Mouse (Mus musculus): ENCODE results near the gene Tspear.
"Not testable (repeated sequence)": the region's sequence is repeated elsewhere in the genome, so short reads cannot be mapped to it uniquely, and the experiment has no call there.

DNA sequence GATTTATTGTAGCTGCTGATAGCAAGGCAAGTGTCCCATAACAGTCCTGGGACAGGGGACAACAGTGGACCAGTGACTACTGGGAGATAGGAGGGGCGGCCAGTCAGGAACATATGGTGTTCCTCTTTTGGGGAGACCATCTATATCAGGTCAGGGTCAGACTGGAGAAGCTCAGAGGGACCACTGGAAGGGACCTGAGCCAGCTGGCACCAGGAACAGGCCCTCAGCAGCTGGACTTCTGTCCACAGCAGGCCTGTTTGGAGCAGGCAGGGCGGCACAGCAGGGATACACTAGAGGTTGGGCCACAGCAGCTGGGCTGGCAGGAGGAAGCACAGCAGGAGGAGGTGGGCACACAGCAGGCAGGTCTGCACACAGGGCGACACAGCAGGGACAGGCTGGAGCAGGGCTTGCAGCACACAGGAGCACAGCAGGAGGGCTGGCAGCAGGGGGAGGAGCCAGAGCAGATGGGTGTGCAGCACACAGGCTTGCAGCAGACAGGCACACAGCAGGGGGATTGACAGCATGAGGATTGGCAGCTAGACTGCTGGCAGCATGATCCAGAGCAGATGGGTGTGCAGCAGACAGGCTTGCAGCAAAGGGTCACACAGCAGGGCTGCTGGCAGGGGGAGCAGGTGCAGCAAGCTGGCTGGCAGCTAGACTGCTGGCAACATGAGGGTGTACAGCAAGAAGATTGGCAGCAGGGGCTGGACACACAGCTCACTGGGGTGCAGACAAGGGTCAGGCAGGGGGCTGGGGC is 112.0 kb downstream of the Tspear start:
- TF ChIP-seq CTCF (IDR thresholded peaks at IDR 0.05; ENCODE audit: insufficient read depth, low read length); POLR2A (IDR thresholded peaks at IDR 0.05; ENCODE audit: borderline replicate concordance, extremely low read depth, low read depth, low read length): not testable (repeated sequence)

Measured in lung, adult 2 months (tissue).